Mouse (Mus musculus): ENCODE results near the gene Ireb2.
"Not testable (repeated sequence)": the region's sequence is repeated elsewhere in the genome, so short reads cannot be mapped to it uniquely, and the experiment has no call there.

The Ireb2 gene

GRCm38 (mm10) chr9:54897097-54897496 is 33.5 kb downstream of the Ireb2 start:
- DNase-seq (ENCODE audit: low spot score in 2 of 2) = no peak

- no peak for DNase-seq (ENCODE audit: low spot score in 2 of 2)
These were observed 45.9 kb downstream of the Ireb2 start for GRCm38 (mm10) chr9:54909446-54909845.

- no peak for DNase-seq (ENCODE audit: low spot score in 2 of 2)
These were observed 52.0 kb downstream of the Ireb2 start for GRCm38 (mm10) chr9:54915576-54915975.

GRCm38 (mm10) chr9:54916401-54916800 is 52.8 kb downstream of the Ireb2 start:
- DNase-seq (ENCODE audit: low spot score in 2 of 2) = no peak

- peak; percentile 90 to 95 for DNase-seq (ENCODE audit: low spot score in 2 of 2)
These were observed 53.6 kb downstream of the Ireb2 start, which contains the start of gene Hykk for GRCm38 (mm10) chr9:54917010-54917677. Hykk (plus strand) TSS chr9:54917283.

GRCm38 (mm10) chr9:54918191-54918590 is 54.6 kb downstream of the Ireb2 start:
- no peak for DNase-seq (ENCODE audit: low spot score in 2 of 2)

- no peak for DNase-seq (ENCODE audit: low spot score in 2 of 2)
These were observed 55.2 kb downstream of the Ireb2 start for GRCm38 (mm10) chr9:54918781-54919180.

GRCm38 (mm10) chr9:54919946-54920345 is 56.4 kb downstream of the Ireb2 start:
- DNase-seq (ENCODE audit: low spot score in 2 of 2) = no peak

- DNase-seq (ENCODE audit: low spot score in 2 of 2) = no peak
These were observed 67.2 kb downstream of the Ireb2 start for GRCm38 (mm10) chr9:54930741-54931140.

GRCm38 (mm10) chr9:54931765-54932164 is 68.2 kb downstream of the Ireb2 start:
- DNase-seq (ENCODE audit: low spot score in 2 of 2) = no peak

GRCm38 (mm10) chr9:54932379-54932778 is 68.8 kb downstream of the Ireb2 start:
- no peak for DNase-seq (ENCODE audit: low spot score in 2 of 2)

GRCm38 (mm10) chr9:54942071-54942470 is 78.5 kb downstream of the Ireb2 start:
- DNase-seq (ENCODE audit: low spot score in 2 of 2) = no peak

GRCm38 (mm10) chr9:54944467-54944866 is 80.9 kb downstream of the Ireb2 start:
- DNase-seq (ENCODE audit: low spot score in 2 of 2) = no peak

- DNase-seq (ENCODE audit: low spot score in 2 of 2) = no peak
These were observed 82.7 kb downstream of the Ireb2 start for GRCm38 (mm10) chr9:54946256-54946655.

- DNase-seq (ENCODE audit: low spot score in 2 of 2) = peak in 1 of 2 experiments; percentile 12
These were observed 85.9 kb downstream of the Ireb2 start for GRCm38 (mm10) chr9:54949465-54949864.

GRCm38 (mm10) chr9:54950162-54950561 is 86.6 kb downstream of the Ireb2 start:
- not testable (repeated sequence) for DNase-seq (ENCODE audit: low spot score in 2 of 2)

GRCm38 (mm10) chr9:54950575-54951321 is 87.2 kb downstream of the Ireb2 start, which contains the start of the genes Psma4 and AY074887:
Psma4 (plus strand) TSS chr9:54950790.
AY074887 (minus strand) TSS chr9:54950998.
- DNase-seq (ENCODE audit: low spot score in 2 of 2) = peak; percentile 88

- no peak for DNase-seq (ENCODE audit: low spot score in 2 of 2)
These were observed 97.5 kb downstream of the Ireb2 start for GRCm38 (mm10) chr9:54961059-54961458.

Data from heart, adult 9 months (tissue).